11 mouse cellular contexts compared by ENCODE assay signal in the genomic region with DNA sequence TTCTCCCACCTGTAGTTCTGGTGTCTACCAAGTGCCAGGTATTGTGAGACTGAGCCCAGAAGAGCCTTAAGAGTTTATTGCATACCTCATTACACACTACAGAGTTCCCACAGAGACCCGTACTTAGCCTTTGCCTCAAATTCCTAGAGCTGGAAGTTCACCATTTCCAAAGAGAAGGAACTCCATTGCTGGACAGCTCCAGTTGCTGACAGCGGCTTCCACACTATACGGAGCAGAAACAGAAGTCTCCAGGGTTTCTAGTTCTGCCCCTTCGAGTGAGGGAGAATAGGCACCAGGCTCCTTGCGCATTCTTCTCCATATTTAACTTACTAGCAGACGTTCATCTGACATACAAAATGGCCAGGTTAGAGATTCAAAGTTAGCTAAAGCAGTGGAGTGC. TPM values are rescaled to one million over a fixed set of nuclear protein-coding genes. Genes with fewer than 3 reads are reported as not detected.
DNase-seq lines count a peak whose midpoint lies in the region; ATAC-seq and TF ChIP-seq lines count a peak whose summit lies in the region.
"Had no signal": no experiment of that assay in that cellular context is flagged by ENCODE, and none has a peak within 500 bp of the region (broad histone marks: within the 10 kb centered on the region; RNA-seq: fewer than 3 reads in every experiment).

No protein-coding gene starts in this region.

- H3K27ac ChIP-seq in forebrain, embryonic 15.5 days (replicated peaks), result no peak overlapping the region
- H3K27ac ChIP-seq in forebrain, embryonic 10.5 days, result no peak overlapping the region
- H3K27ac ChIP-seq in embryonic facial prominence, embryonic 11.5 days (replicated peaks; ENCODE audit: low read depth, low read length), result no peak overlapping the region
- H3K27ac ChIP-seq in limb, embryonic 13.5 days, result no peak overlapping the region

- H3K4me1 ChIP-seq in forebrain, embryonic 15.5 days, result peaks cover 24% of the 10 kb centered on the region
- H3K4me1 ChIP-seq in forebrain, embryonic 10.5 days, result peaks cover 25% of the 10 kb centered on the region
- H3K4me1 ChIP-seq in E14TG2a.4 (replicated peaks; ENCODE audit: low read depth, low read length), result peaks cover 19% of the 10 kb centered on the region
- H3K4me1 ChIP-seq in embryonic facial prominence, embryonic 11.5 days (ENCODE audit: control insufficient read depth, insufficient read depth, low read length), result peaks cover 2% of the 10 kb centered on the region; the same call in 1 of the 2 replicates
- peaks cover 19% of the 10 kb centered on the region for H3K4me1 ChIP-seq in limb, embryonic 13.5 days

- TF ChIP-seq CTCF in E14TG2a.4 (conservative IDR thresholded peaks at IDR 0.05; ENCODE audit: low read length), result no peak

- peak overlapping the region; percentile 98 for H3K4me2 ChIP-seq in forebrain, embryonic 15.5 days (replicated peaks)
- no peak overlapping the region for H3K4me2 ChIP-seq in embryonic facial prominence, embryonic 11.5 days (ENCODE audit: low read depth, low read length)
- H3K4me2 ChIP-seq in limb, embryonic 13.5 days (replicated peaks), result peak overlapping the region; percentile 100

- H3K4me3 ChIP-seq in forebrain, embryonic 15.5 days, result peak overlapping the region; percentile 67; the same call in 1 of the 2 replicates
- no peak overlapping the region; the same call in 1 of the 2 replicates for H3K4me3 ChIP-seq in forebrain, embryonic 10.5 days
- peak overlapping the region; percentile 88 for H3K4me3 ChIP-seq in E14TG2a.4 (replicated peaks; ENCODE audit: low read length)
- no peak overlapping the region for H3K4me3 ChIP-seq in embryonic facial prominence, embryonic 11.5 days (ENCODE audit: low read depth, low read length)
- peak overlapping the region; percentile 73 for H3K4me3 ChIP-seq in limb, embryonic 13.5 days

- H3K36me3 ChIP-seq in forebrain, embryonic 15.5 days, result no peaks in the 10 kb centered on the region
- H3K36me3 ChIP-seq in forebrain, embryonic 10.5 days (replicated peaks), result 0 out of 2 replicates have a peak, but pooled peaks cover 5% of the 10 kb centered on the region
- H3K36me3 ChIP-seq in E14TG2a.4 (ENCODE audit: insufficient read depth, low read length), result peaks cover 6% of the 10 kb centered on the region; the same call in 1 of the 2 replicates
- no peaks in the 10 kb centered on the region for H3K36me3 ChIP-seq in embryonic facial prominence, embryonic 11.5 days (replicated peaks; ENCODE audit: control insufficient read depth, insufficient read depth, low read depth, low read length)
- H3K36me3 ChIP-seq in limb, embryonic 13.5 days, result no peaks in the 10 kb centered on the region

- ATAC-seq in forebrain, embryonic 15.5 days (replicated peaks), result no peak
- no peak for ATAC-seq in embryonic facial prominence, embryonic 11.5 days (replicated peaks; ENCODE audit: insufficient number of reproducible peaks, low FRiP score, low TSS enrichment, low read depth)
- no peak for ATAC-seq in limb, embryonic 13.5 days (ENCODE audit: low FRiP score, low read depth)

- WGBS in forebrain, embryonic 15.5 days, result 54% methylated on average over 6 of the region's 6 CpGs
- WGBS in forebrain, embryonic 10.5 days, result 51% methylated on average over 6 of the region's 6 CpGs
- WGBS in embryonic facial prominence, embryonic 11.5 days, result 33% methylated on average over 6 of the region's 6 CpGs
- 37% methylated on average over 6 of the region's 6 CpGs for WGBS in limb, embryonic 13.5 days

- H3K27me3 ChIP-seq in forebrain, embryonic 15.5 days, result peaks cover 14% of the 10 kb centered on the region; the same call in 1 of the 2 replicates
- peaks cover 63% of the 10 kb centered on the region for H3K27me3 ChIP-seq in forebrain, embryonic 10.5 days (ENCODE audit: poor library complexity, severe bottlenecking)
- peaks cover 33% of the 10 kb centered on the region for H3K27me3 ChIP-seq in E14TG2a.4 (ENCODE audit: insufficient read depth, low read length)
- H3K27me3 ChIP-seq in embryonic facial prominence, embryonic 11.5 days (ENCODE audit: control insufficient read depth, insufficient read depth, low read length), result peaks cover 31% of the 10 kb centered on the region
- peaks cover 57% of the 10 kb centered on the region for H3K27me3 ChIP-seq in limb, embryonic 13.5 days

- no peak overlapping the region for H3K9ac ChIP-seq in forebrain, embryonic 15.5 days (replicated peaks)
- no peak overlapping the region for H3K9ac ChIP-seq in embryonic facial prominence, embryonic 11.5 days (replicated peaks; ENCODE audit: low read length)
- H3K9ac ChIP-seq in limb, embryonic 13.5 days, result no peak overlapping the region

- DNase-seq in forebrain, embryonic 10.5 days (ENCODE audit: extremely low spot score, low spot score), result no peak
- DNase-seq in embryonic facial prominence, embryonic 11.5 days (ENCODE audit: low spot score), result peak; percentile 68
- no peak for DNase-seq in right cerebral cortex, postnatal 25 days
- no peak for DNase-seq in layer of hippocampus, postnatal 10 days (ENCODE audit: low spot score in 2 of 2)
- no peak for DNase-seq in testis, postnatal 14 days (ENCODE audit: low spot score)
- DNase-seq: lung, postnatal 14 days; retina, postnatal 1 day had no signal

- no peaks in the 10 kb centered on the region for H3K9me3 ChIP-seq in forebrain, embryonic 15.5 days
- H3K9me3 ChIP-seq in forebrain, embryonic 10.5 days, result peaks cover 12% of the 10 kb centered on the region
- no peaks in the 10 kb centered on the region for H3K9me3 ChIP-seq in E14TG2a.4 (ENCODE audit: low read length)
- H3K9me3 ChIP-seq in embryonic facial prominence, embryonic 11.5 days (replicated peaks; ENCODE audit: control insufficient read depth, low read length), result peaks cover 3% of the 10 kb centered on the region
- H3K9me3 ChIP-seq in limb, embryonic 13.5 days, result peaks cover 6% of the 10 kb centered on the region; the same call in 1 of the 2 replicates

RNA-seq across cellular contexts. Expression of gene Cnnm1, which starts 2.0 kb away (rescaled TPM):
- polyA plus RNA-seq in forebrain, embryonic 15.5 days (2015; fragmentation: Nextera tagmentation; extraction: Ambion mirVana), result 1.2 and 1.3 TPM in 2 replicates
- 0.31 and 0.36 TPM in 2 replicates for polyA plus RNA-seq in forebrain, embryonic 10.5 days (2016; fragmentation: Nextera tagmentation; extraction: Ambion mirVana)
- polyA plus RNA-seq in embryonic facial prominence, embryonic 11.5 days (2014; fragmentation: Nextera tagmentation; extraction: Ambion mirVana), result 0.48 and 0.54 TPM in 2 replicates
- 1.0 and 1.1 TPM in 2 replicates for polyA plus RNA-seq in limb, embryonic 13.5 days (2015; fragmentation: Nextera tagmentation; extraction: Ambion mirVana)
- total RNA-seq in layer of hippocampus, postnatal 10 days (2021), result 10 to 100 TPM; 34.1 to 34.5 TPM
- polyA plus RNA-seq: C2C12 had no signal

RNA-seq across cellular contexts. Expression of gene Hpse2, which starts 54.1 kb away (rescaled TPM):
- polyA plus RNA-seq in forebrain, embryonic 15.5 days (2015; fragmentation: Nextera tagmentation; extraction: Ambion mirVana), result 0.05 and 0.22 TPM in 2 replicates
- 2.6 and 4.0 TPM in 2 replicates for polyA plus RNA-seq in forebrain, embryonic 10.5 days (2016; fragmentation: Nextera tagmentation; extraction: Ambion mirVana)
- polyA plus RNA-seq in embryonic facial prominence, embryonic 11.5 days (2014; fragmentation: Nextera tagmentation; extraction: Ambion mirVana), result 6.6 and 7.8 TPM in 2 replicates
- polyA plus RNA-seq in limb, embryonic 13.5 days (2015; fragmentation: Nextera tagmentation; extraction: Ambion mirVana), result 9.8 and 10.8 TPM in 2 replicates
- total RNA-seq in layer of hippocampus, postnatal 10 days (2021), result 1 to 10 TPM in 1 of 2 experiments, under 1 TPM in 1; 0.75 to 1.0 TPM
- polyA plus RNA-seq: C2C12 had no signal

Comparison
In these comparisons a context has a peak if more than half of its experiments do, and no peak if none do; other contexts are left out.
1. H3K4me3 ChIP-seq: peak in forebrain, embryonic 15.5 days (single experiment), E14TG2a.4 (single experiment) and limb, embryonic 13.5 days (single experiment); none in forebrain, embryonic 10.5 days (single experiment) and embryonic facial prominence, embryonic 11.5 days (single experiment).